Mouse (Mus musculus) heart, adult 2 months (tissue): ENCODE measurements around the gene Spata31d1d.

Source experiments
- CTCF ChIP-seq: fragments of 200-600 bp; IDR thresholded peaks from 2 replicates; pipeline ENCODE4 v1.8.1; 2022; ENCODE audit warnings: antibody characterized with exemption, mild to moderate bottlenecking, moderate library complexity
- POLR2A ChIP-seq: fragments of 200-500 bp; IDR thresholded peaks from 2 replicates; pipeline ENCODE4 v1.6.1; 2011; ENCODE audit warnings: mild to moderate bottlenecking, low read depth, low read length, control low read depth; ENCODE audit not compliant: insufficient read depth

DNA sequence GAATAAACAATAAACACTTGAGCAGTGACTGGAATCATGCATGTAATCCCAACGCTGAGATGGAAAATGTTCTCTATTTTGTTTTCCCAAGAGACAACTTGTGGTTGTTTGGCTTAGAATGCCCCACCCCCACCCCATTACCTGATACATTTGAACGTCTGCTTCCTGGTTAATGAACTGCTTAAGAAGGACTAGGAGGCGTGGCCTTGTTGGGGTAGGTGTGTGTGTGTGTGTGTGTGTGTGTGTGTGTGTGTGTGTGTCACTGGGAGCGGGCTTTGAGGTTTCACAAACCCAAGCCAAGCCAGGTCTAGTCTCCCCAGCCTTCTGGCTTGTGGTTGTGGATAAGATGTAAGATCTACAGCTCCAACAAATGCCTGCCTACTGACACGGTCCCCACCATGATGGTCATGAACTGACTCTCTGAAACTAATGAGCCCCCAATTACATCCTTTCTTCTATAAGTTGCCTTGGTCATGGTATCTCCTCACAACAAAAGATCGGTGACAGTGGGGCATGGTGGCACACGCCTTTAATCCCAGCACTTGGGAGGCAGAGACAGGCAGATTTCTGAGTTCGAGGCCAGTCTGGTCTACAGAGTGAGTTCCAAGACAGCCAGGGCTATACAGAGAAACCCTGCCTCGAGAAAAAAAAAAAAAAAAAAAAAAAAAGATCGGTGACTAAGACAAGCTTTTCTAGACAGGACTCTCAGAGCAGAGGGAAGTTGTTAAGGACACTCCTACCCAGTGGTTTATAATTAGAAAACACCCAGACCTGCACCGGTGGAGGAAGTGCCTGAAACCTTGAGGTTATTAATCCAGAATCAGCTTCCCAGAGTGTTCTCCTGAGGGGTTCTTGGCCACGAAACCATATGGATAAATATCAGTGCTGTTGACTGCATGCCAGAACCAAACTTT, 55.0 kb downstream of the Spata31d1d start:
- TF ChIP-seq CTCF (no peak), POLR2A (no peak)
